Mouse (Mus musculus) heart, embryonic 10.5 days (tissue): ENCODE measurements around the gene Kri1. TPM values are rescaled to one million over a fixed set of nuclear protein-coding genes. Genes with fewer than 3 reads are reported as not detected.

ENCODE experiments used
- DNase-seq: peaks from one replicate; pipeline ENCODE4 v3.0.0-alpha.2; 2017; ENCODE audit warnings: low spot score
- H3K27ac ChIP-seq: fragments of 300-500 bp; sonication (generic); 2 replicates; pipeline ENCODE4 v1.5.1; 2016; ENCODE audit warnings: mild to moderate bottlenecking
- H3K27me3 ChIP-seq: fragments of 300-500 bp; sonication (generic); 2 replicates; pipeline ENCODE4 v1.6.1; 2016; ENCODE audit warnings: mild to moderate bottlenecking; ENCODE audit not compliant: poor library complexity, insufficient read depth, severe bottlenecking
- H3K36me3 ChIP-seq: fragments of 300-500 bp; sonication (generic); 2 replicates; pipeline ENCODE4 v1.6.1; 2016; ENCODE audit warnings: mild to moderate bottlenecking, moderate library complexity
- H3K4me1 ChIP-seq: fragments of 300-500 bp; sonication (generic); 2 replicates; pipeline ENCODE4 v1.6.1; 2016; ENCODE audit warnings: mild to moderate bottlenecking
- H3K4me3 ChIP-seq: fragments of 300-500 bp; sonication (generic); 2 replicates; pipeline ENCODE4 v1.5.1; 2016; ENCODE audit warnings: mild to moderate bottlenecking, moderate library complexity
- H3K9me3 ChIP-seq: fragments of 300-500 bp; sonication (generic); 2 replicates; pipeline ENCODE4 v1.6.1; 2016; ENCODE audit warnings: mild to moderate bottlenecking, moderate library complexity
- WGBS: fragments of 180-500 bp; shearing (Covaris S2); methylation state at CpG from one replicate; pipeline ENCODE4 v1.1.7; 2016; 5-methylcytosine and 5-hydroxymethylcytosine counted together
- polyA plus RNA-seq: library from polyadenylated mRNA; unstranded; fragments of >200 nt; fragmentation: Nextera tagmentation; extraction: Ambion mirVana; gene quantifications from 2 replicates; pipeline ENCODE4 v1.2.1, GENCODE M21; 2016

The Kri1 gene
- polyA plus RNA-seq = 14.5 and 21.3 TPM in 2 replicates

DNA sequence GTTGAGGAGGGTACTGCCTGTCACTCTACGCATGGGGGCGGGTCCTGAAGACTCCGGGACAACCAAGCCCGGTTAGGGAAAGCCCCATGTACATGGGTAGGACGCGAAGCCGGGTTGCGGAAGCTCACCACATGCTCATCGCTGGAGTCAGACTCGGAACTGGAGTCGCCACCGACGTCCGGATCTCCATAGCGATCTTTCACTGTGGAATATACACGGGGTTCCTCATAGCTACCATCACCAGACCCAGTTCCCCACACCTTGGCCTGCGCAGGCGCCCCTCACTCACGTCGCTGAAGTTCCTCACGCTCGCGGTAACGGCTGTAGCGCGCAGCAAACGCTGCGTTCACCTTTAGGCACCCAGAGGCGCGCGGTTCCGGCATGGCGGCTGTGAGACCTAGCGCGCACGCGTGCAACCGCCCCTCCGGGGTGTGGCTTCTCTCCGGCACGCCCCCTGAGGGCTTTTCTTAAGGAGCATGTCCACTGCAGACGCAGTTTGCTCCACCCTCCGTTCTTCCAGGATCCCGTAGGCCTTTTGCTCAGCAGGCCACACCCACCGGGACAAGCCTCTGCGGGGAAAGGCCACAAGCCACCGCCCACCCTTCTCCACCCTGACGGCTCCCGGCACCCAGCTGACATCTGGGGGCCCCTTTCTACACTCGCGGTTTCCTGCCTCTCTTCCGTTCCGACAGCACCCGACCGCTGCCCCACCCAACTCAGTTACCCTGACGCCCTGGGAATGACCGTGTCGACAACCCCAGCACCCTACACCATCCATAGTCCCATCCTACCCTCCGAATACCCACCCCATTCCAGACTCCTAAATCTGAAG is at the start of gene Kri1:
Gene Kri1, minus strand, starts transcription at position 399 of the 832 bp plus-strand sequence.
- Histone ChIP-seq H3K27ac (peak within 1 kb of the TSS; percentile 92), H3K27me3 (no peaks in the 10 kb centered on the region), H3K4me1 (peaks cover 38% of the 10 kb centered on the region), H3K9me3 (no peaks in the 10 kb centered on the region), H3K4me3 (peak within 1 kb of the TSS; percentile 92), H3K36me3 (peaks cover 38% of the 10 kb centered on the region)
- DNase-seq = peak; percentile 99
- under 1% methylated on average over 59 of the region's 59 CpGs for WGBS

DNA sequence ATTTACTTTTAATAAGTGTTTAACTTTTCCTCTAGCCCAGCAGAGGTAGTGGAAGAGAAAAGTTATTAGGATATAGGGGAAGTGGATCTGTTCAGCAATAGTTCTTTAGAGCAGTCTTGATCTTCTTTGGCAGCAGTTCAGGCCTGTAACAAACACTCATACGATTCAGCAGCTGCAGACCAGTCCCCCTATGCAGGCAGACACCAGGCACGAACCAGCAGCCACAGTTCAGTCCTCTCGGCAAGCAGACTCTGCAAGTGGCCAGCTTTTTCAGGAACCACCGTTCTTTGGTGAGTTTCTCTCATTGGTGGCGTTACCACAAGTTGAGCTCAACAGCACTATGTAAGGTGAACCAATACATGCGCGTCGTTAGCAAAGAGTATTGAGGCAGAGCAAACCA is 48.7 kb upstream of the Kri1 start:
- H3K4me3 ChIP-seq = no peak overlapping the region
- peaks cover 19% of the 10 kb centered on the region for H3K36me3 ChIP-seq
- WGBS = 87% methylated on average over 8 of the region's 8 CpGs
- H3K27me3 ChIP-seq = no peaks in the 10 kb centered on the region
- no peaks in the 10 kb centered on the region for H3K9me3 ChIP-seq
- peaks cover 45% of the 10 kb centered on the region for H3K4me1 ChIP-seq
- DNase-seq = no peak
- H3K27ac ChIP-seq = no peak overlapping the region

DNA sequence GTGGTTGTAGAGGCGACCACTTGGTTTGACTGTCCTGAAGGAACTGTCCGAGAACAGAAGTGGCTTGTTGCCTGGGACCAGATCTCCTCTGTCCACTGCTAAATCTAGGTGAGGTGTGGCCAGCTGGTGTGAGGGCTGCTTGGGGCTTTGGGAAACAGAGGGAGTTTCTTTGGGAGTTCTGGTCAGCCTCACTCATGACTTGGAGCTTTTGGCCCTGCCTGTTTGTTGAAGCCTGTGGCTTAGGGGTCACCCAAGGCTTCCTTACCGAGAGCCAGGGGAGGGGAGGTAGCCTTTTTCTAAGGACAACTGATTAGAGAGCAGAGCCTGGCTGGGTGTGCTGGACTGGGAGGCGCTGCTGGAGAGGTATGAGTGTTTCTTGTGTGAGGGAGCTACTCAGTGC is 47.6 kb upstream of the Kri1 start:
- H3K9me3 ChIP-seq = no peaks in the 10 kb centered on the region
- H3K27me3 ChIP-seq = no peaks in the 10 kb centered on the region
- WGBS = 52% methylated on average over 4 of the region's 4 CpGs
- DNase-seq = no peak
- no peak overlapping the region for H3K4me3 ChIP-seq
- 0 out of 2 replicates have a peak overlapping the region, but pooled peaks have one; percentile 38 for H3K27ac ChIP-seq
- peaks cover 11% of the 10 kb centered on the region; the same call in 1 of the 2 replicates for H3K36me3 ChIP-seq
- H3K4me1 ChIP-seq = peaks cover 46% of the 10 kb centered on the region

DNA sequence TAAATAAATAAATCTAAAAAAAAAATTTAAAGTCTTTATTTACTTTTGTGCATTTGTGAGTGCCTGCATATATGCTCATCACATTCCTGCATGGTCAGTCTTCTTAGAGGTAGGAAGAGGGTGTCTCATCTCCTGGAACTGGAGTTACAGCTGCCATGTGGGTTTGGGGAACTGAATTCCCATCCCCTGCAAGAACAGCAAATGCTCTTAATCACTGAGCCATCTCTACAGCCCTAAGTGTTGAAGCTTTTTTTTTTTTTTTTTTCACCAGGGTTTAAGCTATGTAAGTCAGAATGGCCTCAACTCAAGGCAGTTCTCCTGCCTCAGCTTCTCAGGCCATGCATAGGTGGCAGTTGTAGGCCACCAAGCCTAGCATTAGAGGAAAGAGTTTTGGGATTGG is 47.0 kb upstream of the Kri1 start:
- no peak for DNase-seq
- Histone ChIP-seq H3K4me3 (no peak overlapping the region), H3K27me3 (no peaks in the 10 kb centered on the region), H3K9me3 (no peaks in the 10 kb centered on the region), H3K36me3 (peaks cover 9% of the 10 kb centered on the region; the same call in 1 of the 2 replicates), H3K27ac (peak overlapping the region; percentile 38; the same call in 1 of the 2 replicates), H3K4me1 (peaks cover 51% of the 10 kb centered on the region)

DNA sequence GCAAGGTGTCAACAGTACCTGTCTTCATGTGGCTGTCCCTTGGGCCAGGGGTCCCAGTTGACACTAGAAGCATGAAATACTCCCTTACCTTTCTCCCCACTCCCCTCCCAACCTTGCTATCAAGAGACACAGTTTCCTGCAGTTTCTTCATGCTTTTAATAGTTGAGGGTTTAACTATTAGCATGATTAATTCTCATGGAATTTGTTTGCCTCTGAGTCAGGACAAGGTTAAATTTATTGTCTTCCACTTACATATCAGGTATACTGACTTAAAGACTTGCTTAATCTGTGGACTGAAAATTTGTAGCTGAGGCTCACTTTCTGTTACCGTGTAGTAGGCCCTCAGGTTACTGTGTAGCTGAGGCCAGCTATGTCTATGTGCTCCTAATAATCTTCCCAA is 45.8 kb upstream of the Kri1 start:
- no peaks in the 10 kb centered on the region for H3K9me3 ChIP-seq
- no peak for DNase-seq
- 0 out of 2 replicates have a peak, but pooled peaks cover 5% of the 10 kb centered on the region for H3K36me3 ChIP-seq
- H3K27me3 ChIP-seq = no peaks in the 10 kb centered on the region
- H3K4me3 ChIP-seq = no peak overlapping the region
- 89% methylated on average over 1 of the region's 1 CpGs for WGBS
- H3K4me1 ChIP-seq = peaks cover 58% of the 10 kb centered on the region
- no peak overlapping the region for H3K27ac ChIP-seq

DNA sequence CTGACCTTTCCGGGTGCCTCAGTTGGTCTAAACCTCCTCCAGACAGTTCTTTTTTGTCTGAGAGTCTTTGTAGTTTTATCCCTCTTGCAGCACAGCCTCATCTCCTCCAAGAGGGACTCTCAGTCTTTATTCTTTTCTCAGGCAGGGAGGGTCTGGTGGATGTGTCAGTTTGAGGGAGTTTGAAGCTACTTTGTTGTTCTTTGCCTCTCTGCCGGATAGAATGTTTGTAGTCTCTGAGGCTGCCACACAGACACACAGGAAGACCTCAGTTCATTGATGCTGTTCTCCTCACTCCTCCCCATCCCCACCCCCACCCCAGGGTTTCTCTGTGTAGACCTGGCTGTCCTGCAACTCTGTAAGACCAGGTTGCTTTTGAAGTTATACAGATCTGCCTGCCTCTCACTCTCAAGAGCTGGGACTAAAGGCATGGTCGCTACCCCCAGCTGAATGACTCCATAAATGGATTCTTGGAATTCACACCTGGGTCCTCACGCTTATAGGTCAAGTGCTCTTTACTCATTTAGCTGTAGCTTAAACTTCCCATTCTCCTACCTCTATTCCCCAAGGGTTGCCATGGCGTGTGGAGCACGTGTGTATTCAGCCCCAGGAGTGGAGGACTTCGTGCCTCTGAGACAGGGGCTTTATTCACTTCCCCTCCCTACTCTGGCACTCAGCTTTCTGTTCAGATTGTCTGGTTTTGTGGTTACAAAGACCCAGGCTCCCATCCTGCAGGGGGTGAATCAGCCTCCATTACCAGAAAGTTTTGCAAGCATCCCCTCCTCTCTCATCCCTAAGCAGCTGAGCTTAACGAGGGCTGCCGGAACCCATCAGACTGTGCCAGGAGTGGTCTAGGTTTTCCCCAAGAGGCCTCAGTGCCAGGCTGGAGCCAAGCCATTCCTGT is 44.6 kb upstream of the Kri1 start:
- 40% methylated on average over 9 of the region's 9 CpGs for WGBS

GRCm38 (mm10) chr9:21331365-21332140 is 43.8 kb upstream of the Kri1 start:
- Histone ChIP-seq H3K27me3 (no peaks in the 10 kb centered on the region), H3K4me1 (peaks cover 47% of the 10 kb centered on the region), H3K36me3 (0 out of 2 replicates have a peak, but pooled peaks cover 5% of the 10 kb centered on the region), H3K4me3 (no peak overlapping the region), H3K27ac (peak overlapping the region; percentile 13; the same call in 1 of the 2 replicates), H3K9me3 (no peaks in the 10 kb centered on the region)
- no peak for DNase-seq
- WGBS = 78% methylated on average over 12 of the region's 12 CpGs

More for the DNA sequence above, 44.6 kb upstream of the Kri1 start:
- DNase-seq = no peak
- no peak overlapping the region for H3K4me3 ChIP-seq
- H3K4me1 ChIP-seq = peaks cover 48% of the 10 kb centered on the region
- no peaks in the 10 kb centered on the region for H3K9me3 ChIP-seq
- 0 out of 2 replicates have a peak, but pooled peaks cover 5% of the 10 kb centered on the region for H3K36me3 ChIP-seq
- no peaks in the 10 kb centered on the region for H3K27me3 ChIP-seq
- H3K27ac ChIP-seq = peak overlapping the region; percentile 52; the same call in 1 of the 2 replicates

DNA sequence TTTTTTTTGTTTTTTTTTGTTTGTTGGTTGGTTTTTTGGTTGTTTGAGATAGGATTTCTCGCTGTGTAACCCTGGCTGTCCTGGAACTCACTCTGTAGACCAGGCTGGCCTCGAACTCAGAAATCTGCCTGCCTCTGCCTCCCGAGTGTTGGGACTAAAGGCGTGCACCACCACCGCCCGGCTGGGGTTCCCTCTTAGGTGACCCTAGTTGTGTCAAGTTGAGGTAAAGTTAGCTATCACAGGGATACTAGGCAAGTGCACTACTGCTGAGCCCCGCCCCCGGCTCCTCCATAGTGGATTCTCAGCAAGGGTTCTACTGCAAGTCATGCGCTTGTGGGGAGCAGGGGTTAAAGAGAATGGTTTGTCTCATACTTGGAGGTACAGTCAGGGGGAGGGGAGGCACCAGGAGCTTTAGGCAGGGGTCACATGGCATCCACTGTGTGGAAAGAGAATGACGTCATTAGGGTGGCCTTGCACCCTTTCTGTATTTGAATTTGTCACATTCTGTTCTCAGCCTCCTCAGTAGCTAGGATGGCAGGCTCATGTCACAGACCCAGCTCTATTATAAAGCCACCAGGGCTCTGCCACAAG is 42.0 kb upstream of the Kri1 start:
- WGBS = 90% methylated on average over 10 of the region's 10 CpGs
- Histone ChIP-seq H3K4me3 (no peak overlapping the region), H3K27ac (0 out of 2 replicates have a peak overlapping the region, but pooled peaks have one; percentile 23), H3K27me3 (no peaks in the 10 kb centered on the region), H3K36me3 (0 out of 2 replicates have a peak, but pooled peaks cover 11% of the 10 kb centered on the region), H3K9me3 (no peaks in the 10 kb centered on the region), H3K4me1 (peaks cover 41% of the 10 kb centered on the region)
- DNase-seq = no peak

GRCm38 (mm10) chr9:21329041-21329440 is 41.3 kb upstream of the Kri1 start:
- Histone ChIP-seq H3K27ac (peak overlapping the region; percentile 52), H3K36me3 (0 out of 2 replicates have a peak, but pooled peaks cover 17% of the 10 kb centered on the region), H3K4me3 (no peak overlapping the region), H3K27me3 (no peaks in the 10 kb centered on the region), H3K4me1 (peaks cover 41% of the 10 kb centered on the region), H3K9me3 (no peaks in the 10 kb centered on the region)
- 40% methylated on average over 3 of the region's 5 CpGs for WGBS
- no peak for DNase-seq

DNA sequence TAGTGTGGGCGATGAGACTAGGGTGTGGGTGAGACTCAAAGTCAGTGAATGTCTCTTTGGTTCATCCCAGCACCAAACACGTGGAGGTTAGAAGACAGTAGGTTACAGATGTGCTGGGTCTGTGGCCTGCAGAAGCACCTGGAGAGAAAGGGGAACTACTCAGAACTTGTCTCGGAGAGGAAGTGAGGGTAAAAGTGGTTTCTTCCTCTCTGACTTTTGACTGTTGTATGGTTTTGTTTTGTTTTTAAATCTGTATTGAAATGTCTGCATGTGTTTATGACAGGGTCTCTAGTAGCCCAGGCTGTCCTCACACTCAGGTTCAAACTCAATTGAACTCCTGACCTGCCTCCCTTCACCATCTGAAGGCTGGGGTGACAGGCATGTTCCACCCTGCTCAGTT is 40.3 kb upstream of the Kri1 start:
- Histone ChIP-seq H3K27ac (no peak overlapping the region), H3K36me3 (0 out of 2 replicates have a peak, but pooled peaks cover 17% of the 10 kb centered on the region), H3K4me1 (peaks cover 37% of the 10 kb centered on the region), H3K4me3 (no peak overlapping the region), H3K27me3 (no peaks in the 10 kb centered on the region), H3K9me3 (no peaks in the 10 kb centered on the region)
- WGBS = 82% methylated on average over 3 of the region's 3 CpGs
- DNase-seq = no peak

DNA sequence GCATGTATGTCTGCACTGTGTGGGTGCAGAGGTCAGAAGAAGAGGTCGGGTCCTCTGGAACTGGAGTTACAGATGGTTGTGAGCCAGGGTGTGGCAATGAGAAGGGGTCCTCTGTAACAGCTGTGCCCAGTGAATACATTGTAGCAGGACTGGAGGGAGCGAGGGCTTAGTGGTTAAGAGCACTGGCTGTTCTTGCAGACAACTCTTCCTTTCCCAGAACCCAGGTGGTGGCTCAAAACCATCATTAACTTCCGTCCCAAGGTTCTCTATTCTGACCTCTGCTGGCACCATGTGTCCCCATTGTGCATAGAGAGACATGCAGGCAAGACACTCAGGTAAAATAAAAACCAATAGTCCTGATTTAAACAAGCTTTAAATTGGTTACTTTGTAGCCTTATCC is 39.8 kb upstream of the Kri1 start:
- Histone ChIP-seq H3K9me3 (no peaks in the 10 kb centered on the region), H3K4me3 (no peak overlapping the region), H3K27me3 (no peaks in the 10 kb centered on the region), H3K4me1 (peaks cover 34% of the 10 kb centered on the region), H3K36me3 (0 out of 2 replicates have a peak, but pooled peaks cover 17% of the 10 kb centered on the region), H3K27ac (no peak overlapping the region)
- no peak for DNase-seq
- whole genome bisulfite sequencing = 78% methylated on average over 3 of the region's 3 CpGs

DNA sequence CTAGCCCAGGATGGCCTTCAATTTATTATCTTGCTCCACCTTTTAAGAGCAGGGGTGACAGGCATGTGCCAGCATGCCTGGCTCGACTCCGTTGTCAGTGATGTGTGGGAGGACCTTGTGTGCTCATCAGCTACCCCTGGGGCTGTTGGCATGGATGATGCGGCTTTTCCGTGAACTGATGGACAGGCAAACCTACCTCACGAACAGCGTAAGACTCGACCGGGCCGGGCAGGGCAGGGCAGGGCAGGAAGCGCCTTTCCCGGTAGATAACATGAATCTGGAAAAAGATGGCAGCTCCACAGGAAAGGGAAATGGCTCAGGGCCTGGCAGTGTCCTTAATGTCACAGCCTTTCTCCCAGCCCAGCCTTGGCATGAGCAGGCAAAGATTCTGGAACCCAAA is 36.5 kb upstream of the Kri1 start:
- DNase-seq = no peak
- 0 out of 2 replicates have a peak, but pooled peaks cover 13% of the 10 kb centered on the region for H3K36me3 ChIP-seq
- H3K27ac ChIP-seq = no peak overlapping the region
- 68% methylated on average over 11 of the region's 11 CpGs for WGBS
- no peaks in the 10 kb centered on the region for H3K9me3 ChIP-seq
- H3K4me1 ChIP-seq = peaks cover 35% of the 10 kb centered on the region
- H3K4me3 ChIP-seq = no peak overlapping the region; the same call in 1 of the 2 replicates
- H3K27me3 ChIP-seq = no peaks in the 10 kb centered on the region
